Mouse (Mus musculus): ENCODE results near the gene Syne1. TPM values are rescaled to one million over a fixed set of nuclear protein-coding genes. Genes with fewer than 3 reads are reported as not detected.

Syne1 gene
- 10 to 100 TPM; 34.7 to 54.5 TPM for total RNA-seq (2021)
- long read RNA-seq, experiment 1, partial matches to known transcripts, result 1 of 8 reads
- long read RNA-seq, experiment 1, other reads (novel, unspliced or antisense), result 6 of 8 reads
- long read RNA-seq, experiment 2, partial matches to known transcripts, result 0 of 5 reads
- long read RNA-seq, experiment 2, other reads (novel, unspliced or antisense), result 4 of 5 reads

DNA sequence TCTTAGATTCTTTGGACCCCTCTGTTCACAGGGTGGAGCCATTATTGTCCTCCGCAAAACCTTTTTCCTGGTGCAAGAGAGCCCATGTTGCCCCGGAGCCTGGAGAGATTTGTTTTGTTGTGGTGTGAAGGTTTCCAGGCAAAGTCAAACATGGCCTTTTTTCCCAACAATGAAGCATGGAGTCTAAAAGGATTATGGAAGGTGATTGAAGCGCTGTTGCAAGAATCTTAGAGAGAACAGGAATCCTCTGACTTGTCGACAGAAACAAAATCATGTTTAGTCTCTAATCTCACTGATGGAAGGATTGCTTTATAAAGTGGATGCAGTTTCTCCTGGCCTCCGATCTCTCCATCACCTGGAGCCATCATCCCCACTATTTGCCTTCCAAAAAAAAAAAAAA lies at the start of gene Syne1:
Gene Syne1, minus strand, starts transcription at position 101 of the 400 bp plus-strand sequence.
- no peak for DNase-seq

GRCm38 (mm10) chr10:5600123-5600522 lies 48.8 kb upstream of the Syne1 start:
- no peak for DNase-seq

DNA sequence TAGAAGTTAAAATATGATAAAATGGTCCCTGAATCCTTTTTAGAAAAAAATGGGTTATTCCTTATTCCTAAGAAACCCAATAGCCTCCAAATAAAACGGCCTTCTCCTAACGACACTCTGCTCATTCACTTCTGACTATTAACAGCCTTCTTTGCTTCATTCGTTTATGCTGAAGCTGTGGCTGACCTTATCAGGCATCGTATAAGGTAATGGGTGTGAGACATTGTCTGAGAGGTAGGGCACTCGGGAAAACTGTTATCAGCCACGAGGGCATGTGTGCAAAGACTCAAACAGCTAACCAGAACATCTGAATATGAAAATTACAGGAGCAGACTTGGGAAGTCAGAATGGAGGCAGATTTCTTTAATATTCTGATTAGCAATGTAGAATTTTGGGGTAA lies 45.3 kb upstream of the Syne1 start:
- no peak for DNase-seq

DNA sequence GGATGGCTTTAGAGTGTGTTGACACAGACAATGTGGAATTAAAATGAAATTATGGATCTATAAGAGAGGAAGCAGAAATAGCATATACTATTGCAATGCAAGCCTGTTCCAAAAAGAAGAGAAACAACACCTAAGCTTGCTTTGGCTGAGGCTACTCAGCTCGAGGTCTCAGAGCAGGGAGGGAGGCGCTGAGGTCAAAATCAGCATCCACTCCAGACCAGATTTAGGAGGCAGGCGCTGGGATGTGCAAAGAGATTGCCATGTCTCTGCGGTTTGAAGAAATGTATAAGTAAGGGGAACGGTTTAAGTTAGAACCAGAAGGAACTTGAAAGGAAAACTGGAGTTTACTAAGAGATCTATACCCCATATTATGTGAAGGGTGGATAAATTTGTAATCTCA lies 43.2 kb upstream of the Syne1 start:
- no peak for DNase-seq

GRCm38 (mm10) chr10:5593464-5593863 lies 42.2 kb upstream of the Syne1 start, which contains the start of gene Myct1:
Gene Myct1, plus strand, starts transcription at chr10:5593775.
- DNase-seq, result no peak

DNA sequence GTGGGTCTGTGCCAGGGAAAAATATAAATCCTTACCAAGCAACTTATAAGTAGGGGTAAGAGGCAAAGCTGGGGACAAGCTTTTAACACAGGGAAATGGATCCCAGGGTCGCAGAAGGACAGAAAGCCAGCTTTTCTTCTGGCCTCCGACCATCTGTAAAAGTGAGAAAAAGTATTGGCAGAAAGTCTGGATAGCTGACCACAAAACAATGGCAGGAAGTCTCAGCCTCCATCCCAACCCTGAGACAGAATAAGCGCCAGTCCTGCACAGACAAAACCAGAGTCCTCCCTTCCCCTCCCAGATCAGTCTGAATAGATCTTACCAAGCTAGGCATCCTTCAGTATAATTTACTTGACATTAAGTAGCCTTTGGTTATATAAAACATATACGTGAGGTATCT lies 40.7 kb upstream of the Syne1 start:
- DNase-seq, result peak; percentile 21

DNA sequence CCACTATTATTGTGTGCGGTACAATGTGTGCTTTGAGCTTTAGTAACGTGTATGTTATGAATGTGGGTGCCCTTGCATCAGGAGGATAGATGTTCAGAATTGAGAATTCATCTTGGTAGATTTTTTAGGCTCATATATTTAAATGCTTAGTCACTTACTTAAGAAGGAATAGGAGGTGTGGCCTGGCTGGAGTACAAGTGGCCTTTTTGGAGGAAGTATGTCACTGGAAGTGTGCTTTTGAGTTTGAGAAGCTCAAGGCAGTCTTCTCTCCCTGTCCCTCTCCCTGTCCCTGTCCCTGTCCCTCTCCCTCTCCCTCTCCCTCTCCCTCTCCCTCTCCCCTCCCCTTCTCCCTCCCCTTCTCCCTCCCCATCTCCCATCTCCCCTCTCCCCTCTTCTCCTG lies 39.8 kb upstream of the Syne1 start:
- DNase-seq, result no peak

GRCm38 (mm10) chr10:5573328-5573727 lies 22.0 kb upstream of the Syne1 start:
- DNase-seq, result no peak

DNA sequence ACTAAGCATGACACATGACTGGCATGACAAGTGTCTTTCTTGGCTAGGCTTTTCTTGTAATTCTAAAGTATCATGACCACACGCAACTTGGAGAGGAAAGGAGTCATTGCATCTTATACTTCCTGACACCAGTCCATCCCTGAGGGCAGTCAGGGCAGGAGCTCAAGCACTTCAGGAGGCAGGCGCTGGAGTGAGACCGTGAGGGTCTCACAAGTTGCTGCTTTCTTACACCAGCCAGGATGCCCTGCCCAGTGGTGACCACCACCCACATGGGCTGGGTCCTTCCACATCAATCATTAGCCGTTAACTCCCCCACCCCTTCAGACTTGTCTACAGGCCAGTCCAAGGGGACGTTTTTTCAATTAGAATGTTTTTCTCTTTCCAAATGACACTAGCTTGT lies 20.1 kb upstream of the Syne1 start:
- DNase-seq, result no peak

DNA sequence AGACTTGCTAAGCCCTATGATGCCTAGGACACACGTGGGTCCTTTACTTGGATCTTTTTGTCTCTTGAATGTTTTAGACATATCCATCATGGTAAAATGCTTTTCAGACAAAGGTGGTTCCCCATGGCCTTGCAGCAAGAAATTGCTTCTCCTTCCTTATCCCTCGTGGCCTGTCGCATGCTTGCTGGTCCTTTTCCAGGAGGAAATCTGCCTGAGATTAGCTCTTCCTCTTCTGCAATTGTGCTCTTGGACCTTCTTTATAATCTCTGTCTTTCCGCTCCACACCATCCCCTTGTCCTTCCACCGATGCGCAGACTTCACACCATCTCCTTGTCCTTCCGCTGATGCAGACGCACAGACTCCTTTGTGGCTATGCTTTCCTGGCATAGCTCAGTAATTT lies 18.8 kb upstream of the Syne1 start:
- no peak for DNase-seq

- DNase-seq, result no peak
Observed at GRCm38 (mm10) chr10:5568991-5569390, 17.7 kb upstream of the Syne1 start.

DNA sequence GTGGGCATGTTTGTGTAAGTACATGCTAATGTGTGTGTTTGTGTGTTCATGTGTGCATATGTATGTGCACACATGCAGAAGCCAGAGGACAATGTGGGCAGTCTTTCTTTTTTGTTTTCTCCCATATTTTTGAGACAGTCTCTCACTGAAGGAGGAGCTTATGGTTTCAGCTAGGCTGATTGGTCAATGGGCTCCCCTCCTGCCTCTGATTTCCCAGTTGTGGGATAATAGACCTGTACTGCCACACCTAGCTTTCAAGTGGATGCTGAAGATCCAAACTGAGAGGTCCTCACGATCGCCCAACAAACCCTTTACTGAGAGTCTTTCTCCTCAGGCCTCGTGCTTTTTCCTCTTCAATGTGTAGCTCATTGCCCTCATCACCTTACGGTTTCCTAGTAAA lies 10.4 kb upstream of the Syne1 start:
- DNase-seq, result no peak

DNA sequence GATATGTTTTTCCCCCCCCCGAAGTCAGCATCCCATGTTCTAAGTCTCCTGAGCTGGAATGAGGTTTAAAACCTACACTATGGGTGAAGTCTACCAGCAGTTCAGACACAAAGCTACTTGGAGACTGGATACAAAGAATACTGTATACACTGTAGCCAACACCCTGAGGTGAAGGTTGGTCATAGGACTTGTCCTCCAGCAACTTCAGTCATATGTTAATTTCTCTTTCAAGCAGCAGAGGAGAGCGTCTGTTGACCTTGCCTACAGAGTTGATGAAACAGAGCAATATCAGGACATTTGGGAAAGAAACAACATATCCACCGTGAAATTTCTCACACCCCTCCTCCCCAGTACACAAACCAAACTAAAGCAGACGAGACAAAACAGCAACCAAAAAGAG lies 9.2 kb upstream of the Syne1 start:
- no peak for DNase-seq

GRCm38 (mm10) chr10:5558808-5559207 lies 7.5 kb upstream of the Syne1 start:
- DNase-seq, result no peak

GRCm38 (mm10) chr10:5554941-5555340 lies 3.7 kb upstream of the Syne1 start:
- DNase-seq, result peak; percentile 10

- DNase-seq, result peak; percentile 26
Observed at GRCm38 (mm10) chr10:5550168-5551021, 887 bp downstream of the Syne1 start.

DNA sequence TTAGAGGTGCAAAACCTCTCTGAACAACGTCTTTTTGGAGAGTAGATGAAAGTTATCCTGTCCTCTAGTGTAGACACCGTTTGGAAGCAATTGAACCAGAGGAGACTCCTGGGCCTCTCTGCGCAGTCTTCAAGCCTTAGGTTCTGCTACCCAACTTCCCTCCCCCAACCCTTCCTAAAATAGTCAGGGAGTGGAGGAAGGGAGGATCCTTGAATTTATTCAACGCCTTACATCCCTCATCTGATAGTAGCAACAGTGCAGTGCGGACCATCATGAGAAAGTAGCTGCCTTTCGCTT lies 1.5 kb downstream of the Syne1 start:
- no peak for DNase-seq

GRCm38 (mm10) chr10:5548651-5549050 lies 2.6 kb downstream of the Syne1 start:
- DNase-seq, result no peak

DNA sequence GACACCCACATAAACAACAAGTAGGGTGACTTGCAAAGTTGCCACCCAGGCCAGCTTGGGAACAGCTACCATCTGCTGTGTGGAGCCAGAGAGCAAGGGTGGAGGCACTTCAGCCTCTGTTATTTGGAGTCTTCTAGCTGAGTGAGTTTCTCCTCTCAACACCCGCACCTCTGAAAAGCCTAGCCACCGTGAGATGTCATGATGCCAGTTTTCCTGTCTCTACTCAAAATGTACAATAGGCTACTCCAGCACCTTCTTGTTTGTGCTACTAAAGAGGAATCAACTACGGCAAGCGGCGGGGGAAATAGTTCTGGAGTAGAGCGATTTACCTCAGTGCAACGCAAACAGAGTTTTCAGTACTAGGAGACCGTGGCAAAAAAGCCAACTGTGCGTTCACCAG lies 3.5 kb downstream of the Syne1 start:
- DNase-seq, result no peak

GRCm38 (mm10) chr10:5546428-5546827 lies 4.9 kb downstream of the Syne1 start:
- no peak for DNase-seq

- DNase-seq, result no peak
Observed at GRCm38 (mm10) chr10:5528284-5528683, 23.0 kb downstream of the Syne1 start.

GRCm38 (mm10) chr10:5527634-5528033 lies 23.6 kb downstream of the Syne1 start:
- no peak for DNase-seq

GRCm38 (mm10) chr10:5522904-5523303 lies 28.4 kb downstream of the Syne1 start:
- DNase-seq, result no peak

DNA sequence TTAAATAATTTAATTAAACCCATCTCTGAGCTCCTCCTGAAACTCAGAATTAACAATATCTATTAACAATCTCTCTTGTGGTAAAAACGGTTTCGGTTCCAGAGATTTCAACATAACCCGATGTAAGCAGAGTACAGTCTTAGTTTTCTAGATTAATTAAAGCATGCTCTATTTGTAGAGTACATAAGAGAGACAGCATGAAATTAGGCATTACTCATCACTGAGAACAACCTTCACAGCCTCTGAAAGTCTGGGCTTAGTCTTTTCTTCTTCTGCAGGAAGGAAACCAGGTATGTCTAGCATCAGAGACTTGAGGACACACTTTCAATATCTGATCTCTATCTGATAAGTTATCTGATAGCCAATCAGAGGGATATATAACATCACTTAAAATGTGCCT lies 29.0 kb downstream of the Syne1 start:
- no peak for DNase-seq

Data from gastrocnemius, postnatal 25 days (tissue).